Mouse (Mus musculus) G1E (cell line): ENCODE measurements at regions not wholly inside any gene's neighbourhood (a gene's known extent, or its start where the extent isn't known, plus 50 kb on each side); places are given as distances from the start of the nearest gene placed in this dataset.

Experiments
- ATAC-seq: 2 replicates; pipeline ENCODE4 v1.8.0; 2016; ENCODE audit warnings: mild to moderate bottlenecking; ENCODE audit not compliant: insufficient number of reproducible peaks, poor library complexity, low FRiP score, severe bottlenecking; ENCODE audit errors: extremely low read depth
- DNase-seq: peaks from one replicate; pipeline ENCODE4 v3.0.0; 2012; ENCODE audit warnings: low spot score
- H3K27me3 ChIP-seq: 2 replicates; pipeline ENCODE4 v1.6.1; 2012; ENCODE audit warnings: mild to moderate bottlenecking, low read length, inconsistent platforms; ENCODE audit not compliant: insufficient read depth
- H3K36me3 ChIP-seq: replicated peaks from 2 replicates; pipeline ENCODE3; 2012; ENCODE audit warnings: mild to moderate bottlenecking, inconsistent platforms
- H3K4me1 ChIP-seq: 2 replicates; pipeline ENCODE4 v1.6.1; 2012; ENCODE audit warnings: low read depth, low read length, inconsistent platforms, mixed read lengths; ENCODE audit not compliant: insufficient read depth
- H3K4me3 ChIP-seq: 2 replicates; pipeline ENCODE4 v1.5.1; 2012; ENCODE audit warnings: low read depth, mild to moderate bottlenecking, inconsistent platforms, low read length, moderate library complexity, mixed read lengths
- H3K9me3 ChIP-seq: replicated peaks from 2 replicates; pipeline ENCODE4 v1.6.1; 2012; ENCODE audit warnings: inconsistent platforms
- CTCF ChIP-seq: IDR thresholded peaks from 2 replicates; pipeline ENCODE4 v1.5.1; 2012; ENCODE audit warnings: low read depth, low read length, inconsistent platforms, mixed read lengths
- GATA1 ChIP-seq: IDR thresholded peaks from 2 replicates; pipeline ENCODE4 v1.6.1; 2012; ENCODE audit warnings: borderline replicate concordance, low read length, inconsistent platforms, mixed read lengths
- GATA2 ChIP-seq: IDR thresholded peaks from 2 replicates; pipeline ENCODE4 v1.6.1; 2012; ENCODE audit warnings: low read depth, low read length, inconsistent platforms, borderline replicate concordance
- POLR2AphosphoS5 ChIP-seq: IDR thresholded peaks from 2 replicates; pipeline ENCODE4 v1.6.1; 2012; ENCODE audit warnings: low read depth, low read length, inconsistent platforms; ENCODE audit not compliant: insufficient replicate concordance
- TAL1 ChIP-seq: conservative IDR thresholded peaks from 2 replicates; pipeline ENCODE4 v1.6.1; 2012; ENCODE audit warnings: low read depth, low read length, inconsistent platforms, mixed read lengths

DNA sequence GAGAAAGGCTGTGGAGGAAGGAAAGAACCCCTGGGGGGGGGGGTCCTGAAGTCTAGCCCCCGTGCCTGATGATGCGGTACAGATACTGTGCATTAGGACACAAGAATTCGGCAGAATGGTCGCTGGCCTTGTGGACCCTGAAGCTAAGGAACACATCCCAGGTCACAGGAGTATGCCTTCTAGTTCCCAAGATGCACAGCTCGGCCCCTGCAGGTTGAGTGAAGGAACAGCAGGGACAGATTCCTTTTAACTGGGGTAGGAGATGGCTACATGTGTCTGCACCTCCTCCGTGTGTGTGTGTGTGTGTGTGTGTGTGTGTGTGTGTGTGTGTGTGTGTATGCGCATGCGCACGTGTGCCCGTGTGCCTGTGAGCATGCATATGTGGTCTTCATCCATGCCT lies 123.9 kb upstream of the Smad3 start:
- Histone ChIP-seq H3K27me3 (no peaks in the 10 kb centered on the region; the same call in 1 of the 2 replicates), H3K4me1 (no peaks in the 10 kb centered on the region), H3K4me3 (no peak overlapping the region), H3K9me3 (no peaks in the 10 kb centered on the region), H3K36me3 (no peaks in the 10 kb centered on the region)
- DNase-seq (no peak), ATAC-seq (no peak)
- TF ChIP-seq GATA1 (no peak), GATA2 (no peak), TAL1 (no peak), CTCF (no peak), POLR2AphosphoS5 (no peak)

DNA sequence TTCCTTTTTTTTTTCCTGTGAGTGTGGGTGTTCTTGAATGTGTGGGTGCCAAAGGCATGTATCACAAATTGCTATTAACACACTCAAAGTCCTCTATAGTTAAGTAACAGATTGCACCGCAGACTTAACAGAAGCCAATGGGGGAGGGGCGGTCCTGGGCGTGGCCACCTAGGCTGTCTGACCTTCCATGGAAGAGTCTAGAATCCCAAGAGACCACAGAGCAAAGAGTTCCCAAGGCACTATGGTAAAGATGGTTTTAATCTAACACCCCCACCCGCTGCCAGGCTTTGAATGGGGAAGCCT lies 123.4 kb upstream of the Smad3 start:
- Histone ChIP-seq H3K4me3 (no peak overlapping the region), H3K9me3 (no peaks in the 10 kb centered on the region), H3K4me1 (no peaks in the 10 kb centered on the region), H3K36me3 (no peaks in the 10 kb centered on the region), H3K27me3 (no peaks in the 10 kb centered on the region; the same call in 1 of the 2 replicates)
- TF ChIP-seq GATA2 (no peak), TAL1 (no peak), GATA1 (no peak), CTCF (no peak), POLR2AphosphoS5 (no peak)
- no peak for ATAC-seq
- DNase-seq, result no peak

DNA sequence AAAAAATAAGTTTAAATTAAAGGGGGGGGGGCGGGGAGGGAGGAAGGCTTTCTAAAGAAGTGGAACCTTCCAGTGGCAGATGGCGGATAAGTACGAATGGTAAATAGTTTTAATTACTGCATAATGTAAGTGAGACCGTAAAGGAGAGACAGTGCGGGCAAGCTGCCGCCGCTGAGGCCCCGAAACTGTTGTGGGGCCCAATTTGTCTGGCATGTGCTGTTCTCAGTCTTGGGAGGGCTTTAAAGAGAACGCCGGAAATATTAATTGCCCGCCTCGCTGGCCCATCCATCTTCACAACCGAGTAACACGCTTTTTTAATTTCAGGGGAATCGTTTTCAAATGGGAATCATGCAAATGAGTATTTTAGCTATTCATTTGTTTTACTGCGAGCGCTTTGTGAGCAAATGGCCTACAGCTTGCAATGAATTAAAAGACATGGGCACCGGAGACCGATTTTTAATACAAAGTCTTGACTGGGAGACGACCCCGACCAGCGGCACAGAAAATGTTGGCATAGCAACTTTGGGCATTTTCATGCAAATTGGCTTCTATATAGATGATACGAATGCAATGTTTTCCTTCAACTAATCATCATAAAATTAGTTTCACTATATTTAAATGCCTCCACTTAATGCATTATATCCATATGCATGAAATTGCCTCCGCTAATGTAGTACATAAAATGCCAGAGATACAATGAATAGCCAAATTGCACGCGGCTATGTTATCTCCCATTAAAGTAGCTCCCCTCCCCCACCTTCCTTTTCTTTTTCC lies 122.9 kb upstream of the Smad3 start:
- DNase-seq (no peak), ATAC-seq (no peak)
- Histone ChIP-seq H3K4me1 (no peaks in the 10 kb centered on the region), H3K36me3 (no peaks in the 10 kb centered on the region), H3K9me3 (no peaks in the 10 kb centered on the region), H3K27me3 (no peaks in the 10 kb centered on the region; the same call in 1 of the 2 replicates), H3K4me3 (no peak overlapping the region)
- TF ChIP-seq GATA2, result no peak
- TF ChIP-seq POLR2AphosphoS5, result no peak
- no peak for TF ChIP-seq GATA1
- no peak for TF ChIP-seq TAL1
- no peak for TF ChIP-seq CTCF

DNA sequence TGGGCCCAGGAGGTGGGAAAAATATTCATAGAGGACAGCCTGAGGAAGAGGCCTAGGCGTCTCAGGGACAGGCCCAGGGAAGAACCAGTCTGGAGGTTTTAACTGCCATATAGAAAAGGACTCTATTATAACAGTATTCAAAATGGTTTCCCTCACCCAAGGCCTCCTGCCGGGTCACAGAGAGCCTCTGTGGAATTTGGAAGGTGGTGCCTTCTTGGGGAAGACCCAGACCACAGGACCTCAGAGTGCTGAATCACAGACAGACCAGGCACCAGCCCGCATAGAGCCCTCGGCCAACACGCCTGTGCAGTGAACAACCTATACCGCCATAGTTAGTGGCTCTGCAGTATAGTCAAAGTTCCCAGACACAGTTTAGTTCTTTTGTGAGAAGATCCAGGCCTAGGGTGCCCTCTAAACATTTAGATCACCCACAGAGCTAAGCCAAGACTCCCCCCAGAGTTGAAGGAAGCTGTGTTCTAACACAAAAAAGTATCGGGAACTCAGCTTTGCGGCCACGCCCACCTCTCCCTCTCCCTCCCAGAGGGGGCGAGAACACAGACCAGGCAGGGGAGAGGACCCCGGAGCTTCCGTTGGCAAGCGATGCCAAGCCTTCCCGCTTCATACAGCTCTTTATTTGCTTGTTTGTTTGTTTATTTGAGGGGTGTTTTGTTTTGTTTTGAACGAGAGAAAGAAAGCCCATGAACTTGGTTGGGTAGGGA lies 122.1 kb upstream of the Smad3 start:
- Histone ChIP-seq H3K4me3 (no peak overlapping the region), H3K9me3 (no peaks in the 10 kb centered on the region), H3K4me1 (no peaks in the 10 kb centered on the region), H3K27me3 (no peaks in the 10 kb centered on the region; the same call in 1 of the 2 replicates), H3K36me3 (no peaks in the 10 kb centered on the region)
- no peak for TF ChIP-seq GATA1
- TF ChIP-seq GATA2, result no peak
- no peak for TF ChIP-seq CTCF
- TF ChIP-seq POLR2AphosphoS5, result no peak
- no peak for TF ChIP-seq TAL1
- DNase-seq, result no peak
- no peak for ATAC-seq

DNA sequence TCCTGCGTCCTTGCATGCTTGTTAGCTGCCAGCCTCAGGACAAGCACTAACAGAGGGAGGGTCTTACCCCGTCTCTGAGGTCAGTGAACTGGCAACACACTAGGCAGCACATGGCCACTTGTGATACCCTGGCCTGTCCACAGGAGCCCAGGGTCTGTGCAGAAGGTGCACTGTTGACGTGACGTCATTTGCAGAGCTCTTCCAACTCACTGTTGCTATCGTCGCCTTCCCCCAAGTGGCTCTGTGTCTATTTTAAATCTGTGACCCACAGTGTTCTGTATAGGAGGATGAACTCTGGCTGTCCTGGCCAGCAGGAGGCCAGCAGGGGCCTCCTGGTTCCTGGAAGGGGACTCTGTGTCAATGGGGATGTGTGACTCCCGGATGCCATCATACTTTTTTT lies 120.1 kb upstream of the Smad3 start:
- no peak for DNase-seq
- Histone ChIP-seq H3K36me3 (no peaks in the 10 kb centered on the region), H3K27me3 (no peaks in the 10 kb centered on the region; the same call in 1 of the 2 replicates), H3K9me3 (no peaks in the 10 kb centered on the region), H3K4me3 (no peak overlapping the region), H3K4me1 (no peaks in the 10 kb centered on the region)
- ATAC-seq, result no peak
- TF ChIP-seq CTCF (no peak), POLR2AphosphoS5 (no peak), GATA2 (no peak), TAL1 (no peak), GATA1 (no peak)

DNA sequence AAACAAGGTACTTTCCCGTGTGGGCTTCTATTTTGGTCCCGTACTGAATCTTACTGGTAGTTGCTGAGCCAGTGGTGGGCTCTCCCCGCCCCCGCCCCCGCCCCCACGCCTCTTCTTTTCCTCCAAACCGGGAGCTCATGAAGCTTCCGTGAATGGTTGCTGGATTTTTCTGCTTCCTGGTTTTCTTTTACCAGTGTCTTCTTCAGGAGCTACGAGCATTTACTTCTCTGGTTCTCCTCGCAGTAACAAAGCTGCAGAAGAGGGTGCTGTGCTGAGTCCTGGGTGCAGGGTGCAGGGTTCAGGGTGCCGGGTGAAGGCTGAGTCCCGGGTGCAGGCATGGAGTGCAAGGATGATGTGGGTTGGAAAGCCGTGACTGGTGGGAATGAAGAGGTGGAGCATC lies 119.1 kb upstream of the Smad3 start:
- no peak for TF ChIP-seq GATA2
- no peak for TF ChIP-seq TAL1
- TF ChIP-seq CTCF, result no peak
- no peak for TF ChIP-seq POLR2AphosphoS5
- no peak for TF ChIP-seq GATA1
- Histone ChIP-seq H3K27me3 (no peaks in the 10 kb centered on the region; the same call in 1 of the 2 replicates), H3K9me3 (no peaks in the 10 kb centered on the region), H3K4me1 (no peaks in the 10 kb centered on the region), H3K4me3 (no peak overlapping the region), H3K36me3 (no peaks in the 10 kb centered on the region)
- DNase-seq (no peak), ATAC-seq (no peak)
